Mouse (Mus musculus): ENCODE measurements at regions not wholly inside any gene's neighbourhood (a gene's known extent, or its start where the extent isn't known, plus 50 kb on each side); places are given as distances from the start of the nearest gene placed in this dataset.

- in situ Hi-C loops (cut with MseI, MboI), result no loop called here
Measured at GRCm38 (mm10) chr1:185699758-185700157, 245.1 kb downstream of the Slc30a10 start.

DNA sequence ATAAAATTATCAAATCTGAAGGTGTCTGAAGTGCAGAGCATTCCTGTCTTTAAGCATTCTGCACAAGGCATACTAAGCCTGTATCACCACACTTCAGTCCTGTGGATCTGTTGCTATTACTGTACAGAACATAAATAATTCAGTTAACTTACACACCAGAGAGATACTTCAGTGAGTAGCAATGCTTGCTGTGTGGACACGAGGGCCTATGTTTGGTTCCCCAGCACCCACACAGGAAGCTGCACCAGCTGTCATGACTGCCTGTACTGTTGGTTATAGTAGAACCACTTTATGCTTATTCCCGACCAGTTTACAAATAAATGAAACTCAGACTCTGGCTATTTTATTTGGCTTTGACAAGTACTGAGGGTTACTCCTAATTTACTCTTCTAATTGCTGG is 271.7 kb downstream of the Slc30a10 start:
- in situ Hi-C loops (cut with MseI, MboI), result no loop called here

- in situ Hi-C loops (cut with MseI, MboI), result no loop called here
Measured at GRCm38 (mm10) chr1:185726811-185727210, 272.2 kb downstream of the Slc30a10 start.

DNA sequence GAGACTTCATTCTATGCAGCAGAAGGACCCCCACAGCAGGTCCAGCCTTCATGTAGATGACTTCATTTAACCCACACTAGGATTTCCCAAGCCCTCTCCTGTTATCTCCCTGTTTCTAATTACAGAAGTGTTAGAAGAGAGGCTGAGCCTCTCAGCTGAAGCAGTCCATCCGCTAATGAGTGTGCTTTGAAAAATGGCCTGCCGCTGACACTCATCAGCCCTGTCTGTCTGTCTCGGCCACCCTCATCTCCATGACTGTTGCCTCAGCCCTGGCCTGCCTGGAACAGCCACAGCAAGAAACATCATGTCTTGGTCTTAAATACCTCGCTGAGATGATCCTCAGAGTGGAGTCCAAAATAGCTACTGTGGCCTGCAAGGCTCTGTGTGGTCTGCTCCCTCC is 273.1 kb downstream of the Slc30a10 start:
- in situ Hi-C loops (cut with MseI, MboI), result no loop called here

DNA sequence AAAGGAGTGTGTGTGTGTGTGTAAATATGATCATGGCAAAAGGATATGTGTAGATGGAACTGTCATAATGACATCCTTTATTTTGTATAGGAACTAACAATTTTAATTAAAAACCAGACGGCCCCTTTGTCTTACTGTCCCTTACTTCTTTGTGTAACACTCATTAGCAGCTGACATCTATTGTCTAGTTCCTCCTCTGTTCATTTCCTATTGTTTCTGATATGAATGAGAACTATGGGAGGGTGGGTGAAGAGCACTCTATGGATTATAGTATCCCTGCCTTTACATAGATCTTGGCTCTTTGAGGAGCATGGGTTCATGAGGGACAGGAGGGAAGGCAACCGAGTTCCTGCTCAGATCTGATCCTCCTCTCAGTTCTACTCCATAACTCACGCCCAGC is 273.8 kb downstream of the Slc30a10 start:
- in situ Hi-C loops (cut with MseI, MboI), result no loop called here

DNA sequence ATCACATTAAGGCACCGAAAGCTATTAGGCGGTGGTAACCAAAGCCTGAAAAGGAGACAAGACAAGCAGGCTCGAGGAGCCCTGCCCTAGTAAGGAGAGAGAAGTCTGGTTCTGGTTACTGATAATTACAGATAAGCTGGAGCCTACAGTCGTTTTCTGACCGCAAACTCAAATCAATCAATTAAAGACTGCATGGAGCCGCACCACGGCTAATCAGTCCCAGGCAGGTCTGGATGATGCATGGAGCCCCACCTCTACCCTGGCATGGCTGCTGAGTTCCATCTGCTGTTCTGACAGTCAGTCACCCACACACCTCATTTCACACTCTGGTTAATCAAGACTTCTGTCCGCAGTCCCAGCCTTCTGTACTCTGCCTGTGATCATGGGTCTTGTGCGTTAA is 276.4 kb downstream of the Slc30a10 start:
- in situ Hi-C loops (cut with MseI, MboI), result no loop called here

GRCm38 (mm10) chr1:185736773-185737172 is 282.1 kb downstream of the Slc30a10 start:
- in situ Hi-C loops (cut with MseI, MboI), result no loop called here

- in situ Hi-C loops (cut with MseI, MboI), result no loop called here
Measured at GRCm38 (mm10) chr1:185741034-185741890, 286.6 kb downstream of the Slc30a10 start.

- in situ Hi-C loops (cut with MseI, MboI), result no loop called here
Measured at GRCm38 (mm10) chr1:185749251-185749650, 294.6 kb downstream of the Slc30a10 start.

- in situ Hi-C loops (cut with MseI, MboI), result no loop called here
Measured at GRCm38 (mm10) chr1:185754486-185755290, 300.0 kb downstream of the Slc30a10 start.

DNA sequence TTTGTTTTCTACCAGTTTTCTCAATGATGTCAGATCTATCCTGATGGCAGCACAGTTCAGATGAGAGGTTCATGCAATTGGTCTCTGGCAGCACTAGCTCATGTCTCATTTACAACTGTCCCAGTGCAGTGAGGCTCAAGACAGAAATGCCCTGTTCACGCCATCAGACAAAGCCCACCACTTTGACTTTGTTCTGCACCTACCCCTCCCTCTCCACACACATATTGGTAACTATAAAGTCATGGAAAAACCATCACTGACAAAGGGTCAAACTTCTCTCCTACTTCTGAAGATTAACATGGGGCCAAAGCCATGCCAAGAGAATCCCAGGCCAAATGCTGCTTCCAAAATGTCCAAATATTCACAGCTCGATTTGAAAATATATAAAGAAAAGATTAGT is 302.7 kb downstream of the Slc30a10 start:
- in situ Hi-C loops (cut with MseI, MboI), result no loop called here

GRCm38 (mm10) chr1:185774202-185774601 is 319.6 kb downstream of the Slc30a10 start:
- in situ Hi-C loops (cut with MseI, MboI), result no loop called here

DNA sequence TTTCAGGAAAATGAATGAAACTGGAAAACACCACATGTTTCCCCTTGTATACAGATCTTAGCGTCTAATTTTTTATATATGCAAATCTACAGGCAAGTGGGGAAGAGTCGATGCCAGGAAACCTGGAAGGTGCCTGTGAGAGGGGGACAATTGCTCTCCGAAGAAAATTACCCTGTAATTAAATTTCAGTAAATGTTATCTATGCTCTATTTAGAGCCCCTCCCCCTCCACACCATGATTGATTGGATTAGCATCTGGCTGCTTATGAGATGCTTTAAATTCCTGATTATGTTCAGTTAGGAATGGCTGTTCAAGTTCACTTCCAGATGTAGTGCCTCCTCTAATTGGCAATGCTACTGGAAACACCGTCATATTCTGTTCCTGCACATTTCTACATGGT is 325.0 kb downstream of the Slc30a10 start:
- in situ Hi-C loops (cut with MseI, MboI), result no loop called here

- in situ Hi-C loops (cut with MseI, MboI), result no loop called here
Measured at GRCm38 (mm10) chr1:185802156-185802555, 315.0 kb downstream of the Lyplal1 start.

DNA sequence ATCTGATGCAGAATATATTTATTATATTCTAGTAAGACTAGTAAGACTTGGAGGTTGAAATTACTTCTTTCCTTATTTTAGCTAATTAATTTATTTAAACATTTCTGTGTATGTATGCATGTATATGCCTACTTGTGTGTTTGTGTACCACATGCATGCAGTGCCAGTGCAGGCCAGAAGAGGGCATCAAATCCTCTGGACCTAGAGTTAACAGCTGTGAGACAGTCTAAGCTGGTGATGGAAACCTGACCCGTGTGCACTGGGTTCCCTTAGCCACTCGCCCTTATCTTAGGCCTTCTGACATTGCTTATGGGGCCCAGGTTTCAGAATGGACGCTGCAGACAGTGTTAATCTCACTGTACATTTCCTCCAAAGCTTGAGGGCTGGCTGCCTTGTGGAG is 302.2 kb downstream of the Lyplal1 start:
- in situ Hi-C loops (cut with MseI, MboI), result no loop called here

- in situ Hi-C loops (cut with MseI, MboI), result no loop called here
Measured at GRCm38 (mm10) chr1:185819044-185819443, 298.1 kb downstream of the Lyplal1 start.

DNA sequence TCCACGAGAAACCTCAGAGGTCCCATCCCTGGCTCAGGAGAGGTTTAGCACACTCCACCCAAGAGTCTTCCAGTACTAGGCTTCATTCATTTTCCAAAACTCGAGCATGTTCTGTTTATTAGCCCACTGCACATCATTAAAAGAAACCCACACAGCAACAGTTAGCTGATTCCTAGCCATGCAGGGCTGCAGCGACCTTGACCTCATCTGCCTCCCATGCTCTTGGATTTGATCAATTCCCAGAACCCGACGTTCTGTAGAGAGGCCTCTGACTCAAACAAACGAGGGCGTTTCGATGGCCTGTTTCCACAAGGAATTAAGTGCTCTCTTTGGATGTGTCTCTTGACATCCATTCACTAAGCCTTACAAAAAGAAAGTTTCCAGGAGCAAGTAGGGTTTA is 294.9 kb downstream of the Lyplal1 start:
- in situ Hi-C loops (cut with MseI, MboI), result no loop called here

- in situ Hi-C loops (cut with MseI, MboI), result no loop called here
Measured at GRCm38 (mm10) chr1:185823226-185823625, 293.9 kb downstream of the Lyplal1 start.

GRCm38 (mm10) chr1:185823956-185824355 is 293.2 kb downstream of the Lyplal1 start:
- in situ Hi-C loops (cut with MseI, MboI), result no loop called here

DNA sequence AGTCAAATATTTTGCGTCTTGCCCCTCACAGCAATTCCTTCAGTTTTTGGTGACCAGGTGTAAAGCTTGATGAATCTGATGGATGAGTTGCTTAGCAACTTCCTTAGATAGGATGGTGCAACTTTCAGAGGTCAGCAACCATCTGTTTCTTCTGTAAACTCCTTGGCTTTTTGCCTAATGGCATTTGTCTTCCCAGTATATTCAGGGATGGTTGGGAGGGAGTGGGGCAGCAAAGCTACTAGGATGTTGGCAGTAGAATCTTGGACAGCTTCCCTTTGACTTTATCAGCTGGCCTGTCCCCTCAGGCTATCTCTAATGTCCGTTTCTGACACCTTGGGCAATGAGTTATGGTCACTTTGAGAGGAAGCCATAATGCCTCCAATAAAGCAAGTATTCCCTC is 289.1 kb downstream of the Lyplal1 start:
- in situ Hi-C loops (cut with MseI, MboI), result no loop called here

GRCm38 (mm10) chr1:185828486-185828885 is 288.6 kb downstream of the Lyplal1 start:
- in situ Hi-C loops (cut with MseI, MboI), result no loop called here

GRCm38 (mm10) chr1:185832059-185832458 is 285.1 kb downstream of the Lyplal1 start:
- in situ Hi-C loops (cut with MseI, MboI), result no loop called here

DNA sequence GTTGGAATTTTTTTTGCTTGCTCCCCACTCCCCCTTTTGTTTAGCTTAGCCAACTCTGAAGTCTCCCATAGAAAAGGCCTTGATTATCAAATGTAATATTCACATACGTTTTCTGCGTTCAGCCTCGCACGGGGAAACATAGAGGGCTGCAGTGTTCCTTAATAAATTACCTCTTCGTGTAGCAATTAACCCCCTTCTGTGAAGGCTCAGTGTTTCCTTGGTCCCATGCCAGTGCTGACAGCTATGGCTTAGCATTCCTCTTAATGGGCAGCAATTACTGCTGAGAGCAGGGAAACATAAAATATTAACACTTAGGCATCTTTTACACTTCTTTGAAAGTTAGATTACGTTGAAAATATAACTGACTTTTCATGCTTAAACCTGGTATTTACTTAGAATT is 282.9 kb downstream of the Lyplal1 start:
- in situ Hi-C loops (cut with MseI, MboI), result no loop called here
